Comparison of ENCODE assay signal across 24 mouse cellular contexts in the genomic region with DNA sequence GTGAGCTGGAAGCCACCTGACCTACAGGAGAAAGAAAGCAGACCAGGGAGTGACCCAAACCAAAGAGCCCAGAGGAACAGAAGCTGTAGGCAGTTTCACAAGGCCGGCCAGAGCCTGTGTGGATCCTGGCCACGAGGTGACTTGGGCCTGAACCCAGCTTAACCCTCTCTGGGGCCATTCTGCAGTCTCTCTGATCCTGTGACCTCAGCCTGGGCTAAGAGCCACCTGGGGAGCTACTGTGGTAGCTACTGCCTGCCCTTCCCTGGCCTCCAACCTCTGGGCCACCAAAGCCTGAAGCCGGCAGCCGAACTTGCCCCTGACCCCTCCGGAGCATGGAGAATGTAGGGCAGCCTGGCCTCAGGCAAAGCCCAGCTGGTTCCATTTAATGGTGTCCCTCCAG. TPM values are rescaled to one million over a fixed set of nuclear protein-coding genes. Genes with fewer than 3 reads are reported as not detected.
DNase-seq lines count a peak whose midpoint lies in the region; ATAC-seq lines count a peak whose summit lies in the region.
"Had no signal": no experiment of that assay in that cellular context is flagged by ENCODE, and none has a peak within 500 bp of the region (broad histone marks: within the 10 kb centered on the region; RNA-seq: fewer than 3 reads in every experiment).

No protein-coding gene starts in this region.

- H3K36me3 ChIP-seq in kidney, embryonic 16.5 days (ENCODE audit: insufficient read depth, low read length): no peaks in the 10 kb centered on the region
- H3K36me3 ChIP-seq in limb, embryonic 10.5 days: no peaks in the 10 kb centered on the region
- H3K36me3 ChIP-seq: embryonic facial prominence, embryonic 15.5 days; G1E; heart, embryonic 12.5 days; hindbrain, embryonic 10.5 days; hindbrain, embryonic 15.5 days had no signal

- peak; percentile 45 for DNase-seq in adrenal gland, adult 2 months
- DNase-seq in adrenal gland, postnatal 4 days (ENCODE audit: low spot score in 2 of 2): no peak
- DNase-seq in kidney, postnatal 14 days: no peak
- peak; percentile 74 for DNase-seq in adrenal gland, postnatal 14 days
- no peak for DNase-seq in limb, embryonic 10.5 days (ENCODE audit: low spot score)
- no peak for DNase-seq in spleen, adult 12 weeks (ENCODE audit: low spot score)
- DNase-seq in embryo, embryonic 10.5 days (ENCODE audit: low spot score): no peak
- DNase-seq: B cell, adult 2 months; cerebellum, adult 11-12 months; cerebellum, adult 9-11 months; cerebellum, postnatal 36 days; forebrain, postnatal 0 days; gastrocnemius, adult 2 months; gastrocnemius, postnatal 25 days had no signal

- no peak overlapping the region for H3K4me2 ChIP-seq in kidney, embryonic 16.5 days (replicated peaks; ENCODE audit: low read depth, low read length)
- H3K4me2 ChIP-seq: embryonic facial prominence, embryonic 15.5 days; heart, embryonic 12.5 days; hindbrain, embryonic 15.5 days had no signal

- 0 out of 2 replicates have a peak, but pooled peaks cover 5% of the 10 kb centered on the region for H3K9me3 ChIP-seq in kidney, embryonic 16.5 days (ENCODE audit: low read length)
- no peaks in the 10 kb centered on the region for H3K9me3 ChIP-seq in limb, embryonic 10.5 days (replicated peaks)
- H3K9me3 ChIP-seq: embryonic facial prominence, embryonic 15.5 days; hindbrain, embryonic 15.5 days had no signal

- peaks cover 4% of the 10 kb centered on the region; the same call in 1 of the 2 replicates for H3K4me1 ChIP-seq in kidney, embryonic 16.5 days (ENCODE audit: insufficient read depth, low read length)
- H3K4me1 ChIP-seq in limb, embryonic 10.5 days: peaks cover 12% of the 10 kb centered on the region
- H3K4me1 ChIP-seq: embryonic facial prominence, embryonic 15.5 days; heart, embryonic 12.5 days; hindbrain, embryonic 15.5 days had no signal

- peak; percentile 15; the same call in 1 of the 2 replicates for ATAC-seq in kidney, embryonic 16.5 days (ENCODE audit: low FRiP score, low TSS enrichment)
- ATAC-seq: CD4-positive, CD25-positive, alpha-beta regulatory T cell, adult 4 months; forebrain, postnatal 0 days; intestine, embryonic 16.5 days had no signal

- H3K27me3 ChIP-seq in kidney, embryonic 16.5 days (ENCODE audit: insufficient read depth, low read length): no peaks in the 10 kb centered on the region
- no peaks in the 10 kb centered on the region for H3K27me3 ChIP-seq in limb, embryonic 10.5 days (ENCODE audit: low read depth, poor library complexity, severe bottlenecking)
- H3K27me3 ChIP-seq: embryonic facial prominence, embryonic 15.5 days; heart, embryonic 12.5 days; hindbrain, embryonic 15.5 days had no signal

- no peak overlapping the region for H3K27ac ChIP-seq in kidney, embryonic 16.5 days (ENCODE audit: low read length)
- H3K27ac ChIP-seq in limb, embryonic 10.5 days: 0 out of 2 replicates have a peak overlapping the region, but pooled peaks have one; percentile 17
- H3K27ac ChIP-seq: embryonic facial prominence, embryonic 15.5 days; gastrocnemius, adult 2 months; hindbrain, embryonic 15.5 days had no signal

- 60% methylated on average over 5 of the region's 5 CpGs for WGBS in kidney, embryonic 16.5 days
- WGBS in limb, embryonic 10.5 days: 64% methylated on average over 5 of the region's 5 CpGs

- no peak overlapping the region for H3K9ac ChIP-seq in kidney, embryonic 16.5 days (replicated peaks; ENCODE audit: low read length)
- H3K9ac ChIP-seq: embryonic facial prominence, embryonic 15.5 days; forebrain, postnatal 0 days; heart, embryonic 12.5 days; hindbrain, embryonic 15.5 days had no signal

- no peak overlapping the region for H3K4me3 ChIP-seq in kidney, embryonic 16.5 days (ENCODE audit: low read length)
- no peak overlapping the region for H3K4me3 ChIP-seq in limb, embryonic 10.5 days
- H3K4me3 ChIP-seq: embryonic facial prominence, embryonic 15.5 days; erythroblast, embryonic 14.5 days; gastrocnemius, adult 2 months; heart, embryonic 12.5 days; hindbrain, embryonic 10.5 days; hindbrain, embryonic 15.5 days had no signal

RNA-seq across cellular contexts. Expression of gene Grm4, which starts 7.6 kb away (rescaled TPM):
- 1 to 10 TPM; 5.5 to 9.0 TPM for total RNA-seq in adrenal gland, adult 2 months (2021)
- 0.08 and 0.31 TPM in 2 replicates for polyA plus RNA-seq in adrenal gland, adult 2 months (2012; rRNA removed)
- 1 to 10 TPM; 1.5 to 6.2 TPM for total RNA-seq in adrenal gland, postnatal 4 days (2021)
- polyA plus RNA-seq in kidney, embryonic 16.5 days (2015; fragmentation: Nextera tagmentation; extraction: Ambion mirVana): 0.91 and 1.2 TPM in 2 replicates
- total RNA-seq in adrenal gland, postnatal 14 days (2021): 3.9 and 4.5 TPM in 2 replicates
- polyA plus RNA-seq in limb, embryonic 10.5 days (2016; fragmentation: Nextera tagmentation; extraction: Ambion mirVana): 0.06 and 0.35 TPM in 2 replicates
- total RNA-seq: gastrocnemius, adult 2 months; granulocyte monocyte progenitor cell, adult 5-6 weeks had no signal
- polyA plus RNA-seq: CD4-positive, CD25-positive, alpha-beta regulatory T cell, adult 4 months; erythroblast, embryonic 14.5 days; G1E had no signal

RNA-seq across cellular contexts. Expression of gene Hmga1, which starts 27.5 kb away (rescaled TPM):
- total RNA-seq in adrenal gland, adult 2 months (2021): 10 to 100 TPM; 12.2 to 26.8 TPM
- 38.9 and 44.2 TPM in 2 replicates for polyA plus RNA-seq in adrenal gland, adult 2 months (2012; rRNA removed)
- total RNA-seq in adrenal gland, postnatal 4 days (2021): 10 to 100 TPM; 41.6 to 44.9 TPM
- polyA plus RNA-seq in kidney, embryonic 16.5 days (2015; fragmentation: Nextera tagmentation; extraction: Ambion mirVana): 257 and 279 TPM in 2 replicates
- 17.4 and 27.0 TPM in 2 replicates for total RNA-seq in adrenal gland, postnatal 14 days (2021)
- 904 and 1,218 TPM in 2 replicates for polyA plus RNA-seq in limb, embryonic 10.5 days (2016; fragmentation: Nextera tagmentation; extraction: Ambion mirVana)

RNA-seq across cellular contexts. Expression of gene AI413582, which starts 36.8 kb away (rescaled TPM):
- total RNA-seq in adrenal gland, adult 2 months (2021): 10 to 100 TPM; 28.0 to 35.9 TPM
- polyA plus RNA-seq in adrenal gland, adult 2 months (2012; rRNA removed): 64.8 and 65.5 TPM in 2 replicates
- total RNA-seq in adrenal gland, postnatal 4 days (2021): 10 to 100 TPM; 17.4 to 19.1 TPM
- polyA plus RNA-seq in kidney, embryonic 16.5 days (2015; fragmentation: Nextera tagmentation; extraction: Ambion mirVana): 20.2 and 23.4 TPM in 2 replicates
- 10.9 and 19.7 TPM in 2 replicates for total RNA-seq in adrenal gland, postnatal 14 days (2021)
- 9.4 TPM in 2 replicates for polyA plus RNA-seq in limb, embryonic 10.5 days (2016; fragmentation: Nextera tagmentation; extraction: Ambion mirVana)

Comparison
In these comparisons a context has a peak if more than half of its experiments do, and no peak if none do; other contexts are left out.
1. DNase-seq: peak in adrenal gland, adult 2 months (single experiment) and adrenal gland, postnatal 14 days (single experiment); none in adrenal gland, postnatal 4 days (0 of 2), kidney, postnatal 14 days (single experiment), limb, embryonic 10.5 days (single experiment), spleen, adult 12 weeks (single experiment) and embryo, embryonic 10.5 days (single experiment).